Mouse (Mus musculus): ENCODE data around the gene Ugt2b34.
A peak's percentile ranks its signal among the peaks of the same experiment; 100 is the strongest.
"Not testable (repeated sequence)": the region's sequence is repeated elsewhere in the genome, so short reads cannot be mapped to it uniquely, and the experiment has no call there.

Gene Ugt2b34

GRCm38 (mm10) chr5:86906758-86907157 lies at the start of gene Ugt2b34:
Gene Ugt2b34 (minus strand): TSS chr5:86906937.
- DNase-seq (ENCODE audit: low read depth): no peak

- DNase-seq (ENCODE audit: low read depth): no peak
These were observed 35.4 kb upstream of the Ugt2b34 start for GRCm38 (mm10) chr5:86942111-86942510.

- no peak for DNase-seq (ENCODE audit: low read depth)
These were observed 19.7 kb upstream of the Ugt2b34 start, which contains the start of gene Ugt2b1 for GRCm38 (mm10) chr5:86926426-86926825. Gene Ugt2b1 (minus strand): TSS chr5:86926530.

- no peak for DNase-seq (ENCODE audit: low read depth)
These were observed 14.0 kb upstream of the Ugt2b34 start for GRCm38 (mm10) chr5:86920661-86921233.

GRCm38 (mm10) chr5:86911357-86912099 lies 4.8 kb upstream of the Ugt2b34 start:
- DNase-seq (ENCODE audit: low read depth): no peak

DNA sequence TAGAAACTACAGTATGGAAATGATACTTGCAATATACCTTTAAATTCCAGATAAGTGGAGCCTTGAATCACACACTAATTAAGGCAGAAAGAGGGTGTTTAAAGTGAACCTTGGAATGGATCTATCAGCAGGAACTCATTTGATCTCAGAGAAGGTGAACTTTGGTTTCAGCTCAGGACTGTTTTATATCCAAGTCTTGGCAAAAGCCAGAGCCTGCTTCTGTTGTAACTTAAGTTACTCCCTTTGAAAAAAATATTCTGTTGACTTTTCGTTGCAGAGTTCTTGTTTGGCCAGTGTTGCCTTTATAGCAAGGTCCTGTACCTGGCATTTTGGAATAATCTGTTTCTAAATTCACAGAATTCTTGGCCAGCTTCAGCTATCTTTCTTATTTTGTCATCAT lies 4.0 kb upstream of the Ugt2b34 start:
- DNase-seq (ENCODE audit: low read depth): no peak

GRCm38 (mm10) chr5:86889933-86890332 lies 16.8 kb downstream of the Ugt2b34 start:
- DNase-seq (ENCODE audit: low read depth): peak; percentile 3

DNA sequence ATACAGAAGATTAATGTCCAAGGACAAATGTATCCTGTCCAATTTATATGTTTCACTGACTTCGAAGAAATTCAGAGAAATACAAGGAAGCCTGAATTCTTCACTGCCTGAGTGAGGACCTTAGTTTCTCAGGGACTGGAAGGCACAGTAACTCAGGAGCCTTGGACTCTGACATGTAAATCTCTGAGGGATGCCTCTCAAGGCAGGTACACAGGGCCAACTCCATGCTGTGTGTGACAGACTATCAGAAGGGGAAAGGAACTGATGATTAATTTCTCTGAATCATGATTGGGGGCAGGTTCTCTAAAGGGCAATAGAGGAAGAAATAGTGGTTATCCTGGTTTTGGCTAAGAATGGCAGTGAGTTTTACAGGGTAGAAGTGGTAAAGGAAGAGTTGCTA lies 18.3 kb downstream of the Ugt2b34 start:
- DNase-seq (ENCODE audit: low read depth): no peak

DNA sequence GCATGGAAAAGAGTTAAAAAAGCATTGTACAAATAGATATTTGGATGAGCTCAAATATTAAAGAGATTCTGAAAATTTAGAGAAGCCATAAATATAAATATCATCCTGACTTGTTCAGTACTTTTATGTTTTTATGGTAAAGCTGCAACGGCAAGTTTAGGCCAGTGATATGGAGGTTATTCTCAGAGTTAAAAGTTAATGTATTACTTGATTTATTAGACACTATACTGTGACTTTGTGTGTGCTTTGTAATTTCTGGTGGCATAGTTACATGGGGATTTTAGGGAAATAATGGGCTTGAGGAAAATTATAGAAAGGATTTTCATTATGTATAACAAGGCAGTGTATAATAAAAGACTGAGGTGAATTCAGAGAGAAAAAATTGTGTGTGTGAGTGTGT lies 19.7 kb downstream of the Ugt2b34 start:
- DNase-seq (ENCODE audit: low read depth): no peak

DNA sequence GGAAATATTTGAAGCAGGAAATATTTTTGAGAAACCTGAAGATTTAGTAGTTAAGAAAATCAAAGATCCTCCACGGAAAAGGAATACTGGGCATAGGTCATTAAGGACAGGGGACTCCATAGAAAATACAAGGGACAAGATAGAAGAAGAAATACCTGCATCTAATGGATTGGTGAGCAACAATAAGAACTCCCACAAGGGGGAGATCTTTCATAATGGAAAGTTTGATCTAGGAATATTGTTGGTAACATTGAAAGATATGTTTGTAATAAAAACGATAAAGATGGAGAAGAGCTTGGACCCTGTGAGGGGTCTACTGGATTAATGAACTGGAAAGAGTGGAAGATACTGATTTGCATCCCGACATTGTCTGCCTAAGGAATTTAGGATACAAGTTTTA lies 20.1 kb downstream of the Ugt2b34 start:
- peak; percentile 17 for DNase-seq (ENCODE audit: low read depth)

GRCm38 (mm10) chr5:86871877-86872276 lies 34.9 kb downstream of the Ugt2b34 start:
- DNase-seq (ENCODE audit: low read depth): no peak

DNA sequence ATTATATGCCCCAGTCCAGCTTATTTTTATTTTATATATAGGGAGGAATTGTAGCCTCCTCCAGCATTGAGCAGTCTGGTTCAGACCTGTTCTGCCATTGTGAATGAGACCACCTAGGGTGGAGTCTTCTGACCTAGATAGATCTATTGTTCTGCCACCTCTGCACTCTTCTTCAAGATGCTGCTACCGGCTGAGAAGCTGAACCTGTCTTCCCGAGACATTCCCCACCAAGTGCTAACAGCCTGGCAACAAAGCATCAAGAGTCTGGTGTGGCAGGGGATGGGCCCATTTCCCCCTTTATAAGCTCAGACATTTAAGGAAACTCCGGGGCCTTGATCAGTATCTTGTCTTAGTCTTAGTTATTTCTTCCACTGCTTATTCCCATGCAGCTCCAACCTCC lies 48.4 kb downstream of the Ugt2b34 start:
- DNase-seq (ENCODE audit: low read depth): no peak

- DNase-seq (ENCODE audit: low read depth): no peak
These were observed 49.1 kb downstream of the Ugt2b34 start for GRCm38 (mm10) chr5:86857682-86858081.

GRCm38 (mm10) chr5:86856505-86856904 lies 50.2 kb downstream of the Ugt2b34 start:
- DNase-seq (ENCODE audit: low read depth): peak; percentile 23

GRCm38 (mm10) chr5:86851658-86852057 lies 55.1 kb downstream of the Ugt2b34 start:
- no peak for DNase-seq (ENCODE audit: low read depth)

- DNase-seq (ENCODE audit: low read depth): peak; percentile 66
These were observed 56.6 kb downstream of the Ugt2b34 start for GRCm38 (mm10) chr5:86850104-86850503.

DNA sequence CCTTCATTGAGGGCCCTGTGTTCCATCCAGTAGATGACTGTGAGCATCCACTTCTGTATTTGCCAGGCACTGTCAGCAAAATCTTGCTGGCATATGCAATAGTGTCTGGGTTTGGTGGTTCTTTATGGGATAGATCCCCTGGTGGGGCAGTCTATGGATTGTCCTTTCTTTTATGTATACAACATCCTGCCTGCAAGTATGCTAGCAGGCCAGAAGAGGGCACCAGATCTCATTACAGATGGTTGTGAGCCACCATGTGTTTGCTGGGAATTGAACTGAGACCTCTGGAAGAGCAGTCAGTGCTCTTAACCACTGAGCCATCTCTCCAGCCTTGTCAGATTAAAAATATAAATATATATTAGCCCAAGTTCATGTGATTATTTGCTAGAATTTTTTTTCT lies 65.5 kb downstream of the Ugt2b34 start:
- not testable (repeated sequence) for DNase-seq (ENCODE audit: low read depth)

DNA sequence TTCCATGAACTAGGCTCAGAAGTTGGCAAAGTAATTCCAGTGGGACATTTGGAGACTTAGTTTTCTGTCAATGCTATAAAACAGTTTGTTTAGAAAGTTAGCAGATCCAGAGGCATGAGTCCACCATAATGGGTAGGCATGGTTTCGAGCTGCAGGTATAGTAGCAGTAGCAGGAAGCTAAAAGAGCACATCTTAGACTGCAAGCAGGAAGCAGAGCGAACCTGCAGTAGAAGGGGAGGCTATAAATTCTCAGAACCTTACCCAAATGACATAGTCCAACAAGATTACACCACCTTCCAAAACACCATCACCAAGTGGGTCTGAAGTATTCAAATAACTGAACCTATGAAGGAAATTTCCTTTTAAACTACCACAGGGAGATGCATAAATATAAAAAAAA lies 66.5 kb downstream of the Ugt2b34 start:
- DNase-seq (ENCODE audit: low read depth): no peak
